Mouse (Mus musculus) spleen, postnatal 14 days (tissue): ENCODE measurements at regions not wholly inside any gene's neighbourhood (a gene's known extent, or its start where the extent isn't known, plus 50 kb on each side); places are given as distances from the start of the nearest gene placed in this dataset.

Experiments used
- DNase-seq, 2 experiments: peaks; one replicate each; pipeline ENCODE4 v3.0.0; 2021 to 2022; ENCODE audit warnings: low spot score in 2 of 2

DNA sequence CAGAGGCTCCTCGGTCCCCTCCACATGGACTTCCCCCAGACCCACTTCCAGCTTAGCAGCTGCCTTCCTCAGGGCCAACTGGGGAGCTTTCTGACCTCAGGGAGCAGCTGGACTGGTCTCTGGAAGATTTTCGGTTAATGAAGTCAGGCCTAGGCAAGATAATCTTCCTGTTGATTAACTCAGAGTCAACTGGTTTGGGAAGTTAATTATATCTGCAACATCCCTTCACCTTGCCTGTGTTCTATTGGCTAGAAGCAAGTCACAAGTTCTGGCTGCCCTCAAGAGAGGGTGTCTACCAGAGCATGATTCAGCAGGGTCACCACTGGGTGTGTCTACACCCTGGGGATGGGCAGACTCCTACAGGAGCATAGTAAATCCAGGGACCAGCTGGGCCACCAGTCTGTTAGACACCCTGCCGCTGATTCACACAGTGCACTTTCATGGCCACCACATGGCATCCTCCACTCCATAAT is 53.9 kb upstream of the Maml3 start:
- DNase-seq = no peak

GRCm38 (mm10) chr3:52161688-52162087 is 56.8 kb upstream of the Maml3 start:
- DNase-seq = no peak

GRCm38 (mm10) chr3:52163990-52164389 is 59.1 kb upstream of the Maml3 start:
- DNase-seq = no peak

DNA sequence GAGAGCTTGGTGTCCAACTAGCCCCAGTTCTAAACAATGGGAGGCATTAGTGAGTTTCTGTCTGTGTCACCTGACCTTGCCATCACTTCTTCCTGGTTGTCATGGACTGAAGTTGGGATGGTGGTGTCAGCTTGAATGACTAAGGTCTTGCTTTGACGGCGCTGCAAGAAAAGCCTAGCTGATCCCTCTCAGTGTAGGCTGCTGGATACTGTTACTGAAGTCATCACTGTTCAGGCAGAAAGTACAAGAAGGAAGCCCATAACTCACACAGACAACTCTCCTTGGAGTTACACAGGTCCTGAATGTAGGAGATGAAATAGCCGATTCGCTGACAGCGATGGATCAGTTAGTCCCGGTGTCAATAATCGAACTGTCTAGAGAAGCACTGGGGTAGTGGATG is 62.5 kb upstream of the Maml3 start:
- DNase-seq = no peak

- no peak for DNase-seq
Observed at GRCm38 (mm10) chr3:52170847-52171246, 66.0 kb upstream of the Maml3 start.

DNA sequence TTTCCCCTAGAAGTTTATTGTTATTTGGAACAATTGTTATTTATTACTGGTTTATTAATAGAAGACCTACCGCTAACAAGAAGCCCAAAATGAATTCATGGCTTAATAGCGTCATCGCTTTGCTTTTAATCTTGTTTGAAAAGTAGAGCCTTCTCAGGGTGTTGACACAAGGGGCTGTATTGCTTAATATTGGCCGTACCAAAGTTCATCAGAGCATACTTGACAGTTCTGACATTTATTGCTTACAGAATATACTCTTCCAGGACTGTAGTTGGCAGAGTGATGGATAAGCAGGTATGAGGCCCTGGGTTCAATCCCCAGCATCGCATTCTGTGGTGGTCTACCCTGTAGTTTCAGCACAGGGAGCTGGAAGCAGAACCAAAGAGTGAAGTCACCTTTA is 66.4 kb upstream of the Maml3 start:
- DNase-seq = no peak

GRCm38 (mm10) chr3:52173490-52173889 is 68.6 kb upstream of the Maml3 start:
- no peak for DNase-seq

DNA sequence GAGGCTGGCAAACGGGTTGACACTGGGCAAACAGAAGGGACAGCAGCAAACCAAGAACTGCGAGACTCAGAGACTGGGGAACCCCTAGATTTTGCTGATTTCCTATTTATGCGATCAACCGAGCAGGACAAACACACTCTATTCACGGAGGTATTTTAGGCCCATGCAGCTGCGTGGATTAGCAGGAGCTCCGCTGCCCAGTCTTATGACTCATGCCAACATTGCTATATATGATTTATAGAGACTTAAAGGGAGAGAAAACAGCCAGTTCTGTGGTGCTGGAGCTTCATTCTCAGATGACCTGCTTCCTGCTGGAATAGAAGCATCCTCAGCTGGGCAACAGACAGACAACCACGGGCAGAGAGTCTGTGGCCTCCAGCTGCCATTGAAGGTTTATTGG is 71.2 kb upstream of the Maml3 start:
- DNase-seq = no peak

- no peak for DNase-seq
Observed at GRCm38 (mm10) chr3:52178851-52179250, 74.0 kb upstream of the Maml3 start.

- no peak for DNase-seq
Observed at GRCm38 (mm10) chr3:52179686-52180085, 74.8 kb upstream of the Maml3 start.

DNA sequence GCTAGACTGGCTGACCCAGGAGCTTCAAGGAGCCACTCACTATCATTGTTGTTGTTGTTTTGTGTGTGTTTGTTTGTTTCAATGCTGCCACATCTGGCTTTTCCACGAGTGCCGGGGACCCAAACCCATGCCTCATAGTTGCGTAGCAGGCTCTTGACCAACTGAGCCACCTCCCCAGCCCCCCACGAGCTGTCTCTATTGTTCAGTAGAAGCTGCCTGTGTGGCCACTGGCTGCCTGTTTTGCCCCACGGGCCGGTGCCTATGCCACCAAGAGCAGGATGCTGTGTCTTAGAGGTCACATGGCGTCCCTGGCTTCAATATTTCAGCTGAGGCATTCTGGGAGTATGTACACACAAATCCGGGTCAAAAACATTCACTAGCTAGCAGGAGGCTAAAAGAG is 75.4 kb upstream of the Maml3 start:
- no peak for DNase-seq

- no peak for DNase-seq
Observed at GRCm38 (mm10) chr3:52180785-52181184, 75.9 kb upstream of the Maml3 start.

GRCm38 (mm10) chr3:52181326-52182101 is 76.6 kb upstream of the Maml3 start:
- no peak for DNase-seq

DNA sequence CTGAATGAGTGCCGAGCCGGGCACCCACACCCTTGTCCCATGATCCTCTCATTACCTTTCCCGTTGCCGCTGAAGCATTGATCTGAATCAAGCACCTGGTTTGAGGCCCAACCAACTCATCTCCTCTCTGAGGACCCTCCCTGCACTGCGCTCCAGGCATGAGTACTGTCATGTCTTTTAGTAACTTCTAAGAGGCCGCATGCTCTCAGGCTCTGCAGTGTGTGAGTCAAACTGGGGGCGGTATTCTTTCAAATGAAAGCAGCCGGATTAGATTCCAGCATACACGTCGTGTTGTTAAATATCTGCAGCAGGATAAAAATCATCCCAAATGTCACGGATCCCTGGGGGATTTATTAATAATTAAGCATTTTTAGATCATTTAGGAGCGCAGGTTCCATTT is 79.4 kb upstream of the Maml3 start:
- DNase-seq = no peak

GRCm38 (mm10) chr3:52185351-52185750 is 80.5 kb upstream of the Maml3 start:
- no peak for DNase-seq

DNA sequence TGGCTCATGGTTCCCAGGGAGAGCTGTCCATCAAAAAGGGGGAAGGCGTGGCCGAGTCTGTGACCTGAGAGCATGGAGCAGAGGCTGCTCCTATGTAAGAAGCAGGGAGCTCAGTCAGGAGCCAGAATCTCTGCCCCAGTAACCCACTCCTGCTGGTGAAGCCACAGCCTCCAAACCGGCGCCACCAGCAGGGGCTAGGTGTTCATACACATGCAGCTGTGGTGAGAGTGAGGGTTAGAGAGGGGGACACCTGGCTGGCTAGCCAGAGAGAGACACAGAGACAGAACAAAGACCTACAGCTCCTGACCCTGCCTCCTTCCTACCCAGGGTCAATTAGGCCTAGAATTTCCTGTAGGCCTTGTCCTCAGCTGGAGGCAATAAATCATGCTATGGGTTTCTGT is 80.7 kb upstream of the Foxo1 start:
- no peak for DNase-seq

GRCm38 (mm10) chr3:52188303-52188702 is 79.8 kb upstream of the Foxo1 start:
- DNase-seq = no peak

DNA sequence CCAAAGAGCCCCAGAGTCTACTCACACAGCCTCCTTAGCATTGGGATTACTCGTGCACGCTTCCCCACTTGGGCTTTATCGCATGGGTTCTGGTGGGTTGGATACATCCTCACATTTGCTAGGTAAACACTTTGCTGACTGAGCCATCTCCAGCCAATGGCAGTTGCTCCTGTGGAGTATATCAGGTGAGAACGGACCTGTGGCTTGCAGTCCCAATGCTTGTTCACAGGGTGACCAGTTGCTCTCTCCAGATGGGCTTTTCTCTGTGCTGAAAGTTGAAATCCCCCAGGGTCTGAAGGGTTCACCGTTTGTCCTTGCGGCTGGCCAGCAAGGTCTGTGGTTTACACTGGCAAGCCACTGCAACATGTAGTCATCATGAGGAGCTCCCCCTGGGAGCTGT is 79.1 kb upstream of the Foxo1 start:
- DNase-seq = no peak

DNA sequence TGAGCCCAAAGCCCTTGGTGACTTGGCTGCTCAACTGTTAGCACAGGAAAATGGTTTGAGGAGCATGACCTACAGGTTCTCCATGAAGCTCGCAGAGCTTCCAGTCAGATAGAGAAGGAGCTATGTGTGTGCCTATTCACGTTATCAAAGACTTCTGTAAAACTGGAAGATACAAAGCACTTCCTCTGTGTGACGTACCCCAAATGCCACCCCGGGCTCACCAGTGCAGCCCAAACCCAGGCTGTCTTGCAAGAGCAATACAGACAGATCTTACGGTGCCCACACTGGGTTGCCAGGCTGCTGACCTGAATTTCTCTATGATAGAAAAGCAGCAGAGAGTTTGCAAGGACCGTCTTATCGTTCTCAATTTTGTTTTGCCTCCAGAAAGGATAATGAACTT is 78.1 kb upstream of the Foxo1 start:
- no peak for DNase-seq

- no peak for DNase-seq
Observed at GRCm38 (mm10) chr3:52193026-52193425, 75.1 kb upstream of the Foxo1 start.

- no peak for DNase-seq
Observed at GRCm38 (mm10) chr3:52194216-52194615, 73.9 kb upstream of the Foxo1 start.

DNA sequence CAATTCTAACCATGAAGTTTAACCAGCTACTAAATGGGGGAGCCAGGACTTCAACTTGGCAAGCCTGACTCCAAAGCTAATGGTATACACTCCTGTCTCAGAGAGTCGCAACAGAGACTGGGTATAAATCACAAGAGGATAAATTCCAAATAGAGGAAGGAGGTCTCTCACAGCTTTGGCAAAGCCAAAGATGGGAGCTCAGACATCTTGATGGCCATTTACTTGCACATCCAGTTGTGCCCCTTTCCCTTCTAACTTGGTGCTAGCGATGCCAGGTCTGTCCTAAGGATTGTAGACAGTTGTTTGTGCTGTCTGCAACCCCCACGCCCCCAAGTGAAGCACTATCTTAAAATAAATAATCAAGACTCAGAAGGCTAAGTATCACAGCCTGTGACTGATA is 72.7 kb upstream of the Foxo1 start:
- DNase-seq = no peak

GRCm38 (mm10) chr3:52196047-52196935 is 71.8 kb upstream of the Foxo1 start:
- peak; percentile 29 to 60 for DNase-seq
